15 mouse cellular contexts compared by ENCODE assay signal in the genomic region with DNA sequence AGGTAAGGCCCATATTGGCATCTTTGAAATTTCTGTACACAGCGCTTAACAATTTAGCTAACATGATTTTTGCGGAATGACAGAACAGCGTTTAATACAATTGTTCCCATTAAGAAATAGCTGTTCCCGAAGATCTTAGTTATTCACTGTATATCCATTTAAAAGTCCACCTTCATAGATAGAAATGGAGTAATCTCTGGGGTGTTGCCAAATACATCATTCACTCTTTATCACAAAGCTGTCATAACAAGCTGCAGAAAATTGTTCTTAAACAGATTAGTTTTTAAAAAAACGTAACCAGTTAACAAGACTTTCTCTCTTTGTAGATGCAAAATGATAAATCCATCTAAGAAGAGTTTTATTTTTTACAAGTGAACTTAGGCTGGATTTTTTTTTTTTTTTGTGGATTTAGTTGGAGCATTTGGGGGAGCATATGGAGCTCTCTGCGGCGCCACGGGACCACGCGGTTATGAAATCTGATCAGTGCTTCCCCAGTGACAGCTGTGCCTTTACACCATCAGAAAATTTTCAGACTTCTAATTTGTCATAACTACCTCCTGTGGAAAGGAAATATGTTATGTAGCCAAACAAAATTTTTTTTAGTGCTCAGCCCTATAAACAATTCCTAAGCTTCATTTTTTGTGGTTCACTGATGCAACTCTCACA.
DNase-seq lines count a peak whose midpoint lies in the region; ATAC-seq and TF ChIP-seq lines count a peak whose summit lies in the region.
"Had no signal": no experiment of that assay in that cellular context is flagged by ENCODE, and none has a peak within 500 bp of the region (broad histone marks: within the 10 kb centered on the region; RNA-seq: fewer than 3 reads in every experiment).

No protein-coding gene starts in this region.

- H3K4me3 ChIP-seq in layer of hippocampus, adult 2 months, result no peak overlapping the region
- H3K4me3 ChIP-seq: embryonic facial prominence, embryonic 15.5 days; gastrocnemius, adult 2 months; hindbrain, embryonic 12.5 days; liver, embryonic 15.5 days; neural tube, embryonic 12.5 days had no signal

- TF ChIP-seq CTCF in layer of hippocampus, adult 2 months (conservative IDR thresholded peaks at IDR 0.05), result no peak

- peak; percentile 73 for ATAC-seq in frontal cortex, adult (ENCODE audit: low TSS enrichment)

- DNase-seq in frontal cortex, postnatal 14 days (ENCODE audit: low spot score in 2 of 2), result no peak
- DNase-seq in right cerebral cortex, adult 18-20 months, result peak; percentile 20
- DNase-seq in right cerebral cortex, postnatal 14 days, result no peak
- DNase-seq in layer of hippocampus, adult 2 months (ENCODE audit: low spot score in 2 of 2), result peak; percentile 59 to 64
- peak; percentile 47 for DNase-seq in telencephalon, adult 2 months (ENCODE audit: low read depth, low spot score)
- DNase-seq in kidney, adult 11 months, result no peak
- DNase-seq in retina, postnatal 1 day, result no peak
- DNase-seq: B cell, adult 2 months; gastrocnemius, adult 2 months had no signal

- no peak overlapping the region for H3K27ac ChIP-seq in layer of hippocampus, adult 2 months
- H3K27ac ChIP-seq: embryonic facial prominence, embryonic 15.5 days; gastrocnemius, adult 2 months; hindbrain, embryonic 12.5 days; kidney, postnatal 0 days; liver, embryonic 15.5 days; neural tube, embryonic 12.5 days had no signal

Comparison
In these comparisons a context has a peak if more than half of its experiments do, and no peak if none do; other contexts are left out.
1. DNase-seq: peak in right cerebral cortex, adult 18-20 months (single experiment), layer of hippocampus, adult 2 months (2 of 2) and telencephalon, adult 2 months (single experiment); none in frontal cortex, postnatal 14 days (0 of 2), right cerebral cortex, postnatal 14 days (single experiment), kidney, adult 11 months (single experiment) and retina, postnatal 1 day (single experiment).